Mouse (Mus musculus) intestine, postnatal 0 days (tissue): ENCODE measurements around the gene Ryr3. TPM values are rescaled to one million over a fixed set of nuclear protein-coding genes. Genes with fewer than 3 reads are reported as not detected.

Source experiments
- ATAC-seq: fragments of 200-750 bp; cut with Nextera tagmentation; 2 replicates; pipeline ENCODE4 v1.8.0; 2017; ENCODE audit warnings: mild to moderate bottlenecking, moderate TSS enrichment, moderate library complexity
- H3K27ac ChIP-seq: fragments of 300-500 bp; sonication (generic); 2 replicates; pipeline ENCODE4 v1.5.1; 2014; ENCODE audit warnings: mild to moderate bottlenecking, low read depth, low read length, moderate library complexity
- H3K27me3 ChIP-seq: fragments of 300-500 bp; sonication (generic); replicated peaks from 2 replicates; pipeline ENCODE4 v1.6.1; 2014; ENCODE audit warnings: low read length, mixed read lengths; ENCODE audit not compliant: control insufficient read depth, insufficient read depth
- H3K36me3 ChIP-seq: fragments of 300-500 bp; sonication (generic); 2 replicates; pipeline ENCODE4 v1.6.1; 2014; ENCODE audit warnings: mild to moderate bottlenecking, moderate library complexity; ENCODE audit not compliant: control insufficient read depth, insufficient read depth
- H3K4me1 ChIP-seq: fragments of 300-500 bp; sonication (generic); replicated peaks from 2 replicates; pipeline ENCODE4 v1.6.1; 2014; ENCODE audit warnings: antibody characterized with exemption, low read length, mixed read lengths; ENCODE audit not compliant: control insufficient read depth, insufficient read depth
- H3K4me2 ChIP-seq: fragments of 300-500 bp; sonication (generic); replicated peaks from 2 replicates; pipeline ENCODE4 v1.6.1; 2014; ENCODE audit warnings: low read depth, mild to moderate bottlenecking, moderate library complexity
- H3K4me3 ChIP-seq: fragments of 300-500 bp; sonication (generic); 2 replicates; pipeline ENCODE4 v1.5.1; 2014; ENCODE audit warnings: low read depth, low read length
- H3K9ac ChIP-seq: fragments of 300-500 bp; sonication (generic); 2 replicates; pipeline ENCODE4 v1.6.1; 2014; ENCODE audit warnings: mild to moderate bottlenecking, low read depth, low read length
- H3K9me3 ChIP-seq: fragments of 300-500 bp; sonication (generic); 2 replicates; pipeline ENCODE4 v1.6.1; 2016; ENCODE audit warnings: mixed run types; ENCODE audit not compliant: control insufficient read depth
- CTCF ChIP-seq: sonication (generic); IDR thresholded peaks from 2 replicates; pipeline ENCODE4 v1.5.1; 2016; ENCODE audit warnings: low read depth, mild to moderate bottlenecking, control low read depth, antibody characterized with exemption, moderate library complexity
- WGBS: fragments of 180-500 bp; shearing (Covaris S2); extraction: QIAGEN DNeasy Blood & Tissue Kit; methylation state at CpG from one replicate; pipeline ENCODE4 v1.1.7; 2014; 5-methylcytosine and 5-hydroxymethylcytosine counted together
- polyA plus RNA-seq: library from polyadenylated mRNA; unstranded; fragments of >200 nt; fragmentation: Nextera tagmentation; extraction: Ambion mirVana; gene quantifications from 2 replicates; pipeline ENCODE4 v1.2.1, GENCODE M21; 2015

The Ryr3 gene
- polyA plus RNA-seq, 1 experiment from 2014 or later = 0.73 TPM

DNA sequence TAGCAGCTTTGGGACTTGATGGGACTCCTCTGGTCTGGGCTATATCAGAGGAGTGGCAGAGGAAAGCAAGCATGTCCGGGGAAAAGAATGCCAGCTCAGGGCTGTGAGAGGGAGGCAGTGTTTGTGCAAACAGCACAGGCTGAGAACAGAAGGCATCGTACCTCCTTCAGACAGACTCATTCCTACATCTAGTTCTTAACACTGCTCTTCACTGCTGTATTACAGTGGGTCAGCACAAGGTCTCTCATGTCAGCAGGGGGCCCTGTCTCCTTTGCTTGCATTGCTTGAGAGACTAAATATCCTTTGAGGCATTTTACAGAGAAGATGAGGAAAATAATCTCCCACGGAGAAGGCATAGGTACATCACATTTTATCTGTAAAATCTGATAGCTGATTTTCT is 394.2 kb downstream of the Ryr3 start:
- no peaks in the 10 kb centered on the region for H3K4me1 ChIP-seq
- no peak overlapping the region for H3K9ac ChIP-seq
- no peak overlapping the region for H3K4me2 ChIP-seq
- TF ChIP-seq CTCF = peak; percentile 52
- WGBS = 28% methylated on average over 3 of the region's 3 CpGs
- no peak overlapping the region for H3K27ac ChIP-seq
- no peaks in the 10 kb centered on the region for H3K9me3 ChIP-seq
- no peak for ATAC-seq
- no peaks in the 10 kb centered on the region for H3K27me3 ChIP-seq
- H3K4me3 ChIP-seq = no peak overlapping the region
- no peaks in the 10 kb centered on the region for H3K36me3 ChIP-seq

DNA sequence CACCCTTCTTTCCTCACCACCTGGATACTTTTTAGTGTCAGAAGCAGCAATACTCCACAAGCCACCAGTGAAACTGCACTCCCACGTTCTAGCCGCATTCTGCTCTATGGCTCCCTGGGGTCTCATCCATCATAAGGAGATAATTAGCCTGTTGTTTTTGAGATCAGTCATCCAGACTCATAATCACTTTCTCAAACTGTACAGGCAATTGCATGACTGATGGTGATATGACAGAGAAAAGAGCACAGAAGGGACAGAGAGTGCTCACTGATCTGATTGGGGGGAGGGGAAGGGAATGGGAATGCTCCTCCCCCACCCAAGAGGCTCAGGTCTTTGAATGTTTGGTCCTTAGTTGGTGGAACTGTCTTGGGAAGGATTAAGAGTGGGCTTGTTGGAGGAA is 397.8 kb downstream of the Ryr3 start:
- Histone ChIP-seq H3K4me2 (no peak overlapping the region), H3K36me3 (no peaks in the 10 kb centered on the region), H3K9me3 (no peaks in the 10 kb centered on the region), H3K4me1 (no peaks in the 10 kb centered on the region), H3K9ac (no peak overlapping the region), H3K4me3 (no peak overlapping the region), H3K27me3 (no peaks in the 10 kb centered on the region), H3K27ac (no peak overlapping the region)
- no peak for TF ChIP-seq CTCF
- ATAC-seq = no peak
- WGBS = 68% methylated on average over 2 of the region's 2 CpGs

DNA sequence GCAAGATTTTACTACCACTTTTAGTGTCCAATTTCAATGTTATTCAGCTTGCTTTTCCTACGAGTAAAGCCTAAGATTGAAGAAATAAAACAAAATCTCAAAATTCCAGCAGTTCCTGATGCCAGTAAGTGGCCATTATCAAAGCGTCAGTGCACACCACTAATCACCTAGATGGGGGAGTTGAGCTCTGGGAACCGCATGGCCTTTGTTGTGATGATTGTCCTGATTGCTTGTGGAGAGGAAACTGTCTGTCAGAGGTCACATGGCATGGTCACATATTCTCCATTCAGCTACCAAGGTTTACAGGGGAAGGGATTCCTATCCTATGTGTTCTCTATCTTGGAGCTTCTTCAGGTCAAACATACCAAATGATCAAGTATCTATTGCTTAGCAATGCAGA is 399.9 kb downstream of the Ryr3 start:
- Histone ChIP-seq H3K4me1 (no peaks in the 10 kb centered on the region), H3K4me3 (no peak overlapping the region), H3K9me3 (no peaks in the 10 kb centered on the region), H3K27me3 (no peaks in the 10 kb centered on the region), H3K36me3 (no peaks in the 10 kb centered on the region), H3K9ac (no peak overlapping the region), H3K27ac (no peak overlapping the region), H3K4me2 (no peak overlapping the region)
- TF ChIP-seq CTCF = no peak
- no peak for ATAC-seq
- 60% methylated on average over 3 of the region's 3 CpGs for WGBS

DNA sequence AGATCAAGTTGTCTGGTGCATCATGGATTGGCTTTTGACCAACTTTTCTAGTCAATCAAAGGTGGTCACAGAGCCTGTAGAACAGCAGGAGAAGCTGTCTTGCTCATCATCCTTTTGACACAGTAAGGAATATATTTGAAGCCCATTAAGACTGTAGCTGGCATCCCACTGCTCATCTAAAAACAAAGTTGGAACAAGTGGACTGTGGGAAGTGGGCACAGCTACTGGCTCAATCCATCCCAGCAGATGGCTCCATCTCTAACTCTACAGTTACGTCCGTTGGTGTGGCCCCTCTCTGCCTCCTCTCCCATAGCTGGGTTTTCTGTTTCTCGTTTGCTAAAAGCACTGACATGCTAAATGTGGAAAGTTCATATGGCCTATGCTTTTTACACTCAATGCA is 400.9 kb downstream of the Ryr3 start:
- Histone ChIP-seq H3K27ac (no peak overlapping the region), H3K9me3 (no peaks in the 10 kb centered on the region), H3K4me1 (no peaks in the 10 kb centered on the region), H3K27me3 (no peaks in the 10 kb centered on the region), H3K4me2 (no peak overlapping the region), H3K4me3 (no peak overlapping the region), H3K9ac (no peak overlapping the region), H3K36me3 (no peaks in the 10 kb centered on the region)
- ATAC-seq = no peak
- TF ChIP-seq CTCF = no peak
- WGBS = 73% methylated on average over 3 of the region's 3 CpGs

DNA sequence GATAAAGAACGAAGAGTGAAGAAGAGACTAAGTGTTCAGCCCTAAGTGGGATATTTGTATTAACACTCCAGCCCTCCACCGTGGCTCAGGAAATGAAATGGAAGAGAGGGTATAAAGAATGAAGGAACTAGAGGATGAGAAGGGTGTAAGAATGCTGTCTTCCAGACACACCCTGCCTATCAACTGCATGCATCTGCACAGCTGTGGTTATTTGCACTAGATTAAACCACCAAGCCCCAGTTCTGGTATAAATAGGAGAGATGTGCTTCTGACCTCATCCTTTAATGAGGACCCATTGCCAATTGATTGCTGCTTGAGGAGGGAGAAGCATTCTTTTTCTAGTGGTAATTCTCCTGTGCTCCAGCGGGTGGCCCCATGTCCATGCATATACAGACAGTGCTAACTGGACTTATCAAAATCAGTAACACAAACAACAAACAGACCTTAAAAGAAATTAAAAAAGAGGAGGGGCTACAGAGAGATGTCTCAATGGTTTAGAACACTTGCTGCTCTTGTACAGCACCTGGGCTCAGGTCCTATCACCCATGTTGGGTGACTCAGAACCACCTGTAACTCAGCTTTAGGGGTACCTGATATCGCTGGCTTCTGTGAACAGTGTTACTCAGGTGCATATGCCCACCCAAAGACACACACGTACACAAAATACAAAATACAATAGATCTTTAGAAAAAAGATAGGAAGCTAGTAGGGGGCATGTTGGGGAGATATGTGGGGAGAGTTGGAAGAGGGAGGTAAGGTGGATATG is 404.1 kb downstream of the Ryr3 start:
- Histone ChIP-seq H3K4me3 (no peak overlapping the region), H3K9ac (no peak overlapping the region), H3K4me1 (no peaks in the 10 kb centered on the region), H3K27me3 (no peaks in the 10 kb centered on the region), H3K36me3 (no peaks in the 10 kb centered on the region), H3K9me3 (no peaks in the 10 kb centered on the region), H3K4me2 (no peak overlapping the region), H3K27ac (no peak overlapping the region)
- TF ChIP-seq CTCF = peak; percentile 57
- ATAC-seq = no peak
- 63% methylated on average over 5 of the region's 5 CpGs for WGBS

DNA sequence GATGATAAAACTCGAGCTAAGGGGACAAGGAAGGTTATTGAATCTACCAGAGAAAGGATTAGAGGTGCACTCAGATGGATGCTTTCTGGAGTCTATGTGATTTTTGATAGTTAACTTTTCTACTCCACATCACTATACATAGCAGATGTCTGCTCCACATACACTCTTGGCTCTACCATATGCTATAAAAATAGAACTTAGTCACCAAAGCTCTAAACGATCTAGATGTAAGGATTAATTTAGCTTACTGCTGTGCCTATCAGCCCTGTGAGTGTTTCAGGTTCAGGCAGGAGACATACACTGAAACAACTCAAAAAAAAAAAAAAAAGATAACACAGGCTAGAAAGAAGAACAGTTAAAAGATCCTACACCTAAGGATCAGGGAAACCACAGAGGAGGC is 410.9 kb downstream of the Ryr3 start:
- no peaks in the 10 kb centered on the region for H3K36me3 ChIP-seq
- TF ChIP-seq CTCF = no peak
- H3K4me3 ChIP-seq = no peak overlapping the region
- 58% methylated on average over 2 of the region's 2 CpGs for whole genome bisulfite sequencing
- H3K27ac ChIP-seq = no peak overlapping the region
- H3K4me1 ChIP-seq = no peaks in the 10 kb centered on the region
- ATAC-seq = no peak
- no peak overlapping the region for H3K4me2 ChIP-seq
- no peaks in the 10 kb centered on the region for H3K27me3 ChIP-seq
- no peaks in the 10 kb centered on the region for H3K9me3 ChIP-seq
- no peak overlapping the region for H3K9ac ChIP-seq
